Mouse (Mus musculus) spleen, adult 2 months (tissue): ENCODE data around the gene Ppp1r26.

Source experiments
- CTCF ChIP-seq: fragments of 200-500 bp; IDR thresholded peaks from 2 replicates; pipeline ENCODE4 v1.5.1; 2011; ENCODE audit warnings: mild to moderate bottlenecking, inconsistent platforms; ENCODE audit not compliant: insufficient read depth, insufficient read length, insufficient replicate concordance; ENCODE audit errors: extremely low read depth
- POLR2A ChIP-seq: fragments of 200-500 bp; IDR thresholded peaks from 2 replicates; pipeline ENCODE4 v1.6.1; 2011; ENCODE audit warnings: low read depth, low read length, inconsistent platforms

DNA sequence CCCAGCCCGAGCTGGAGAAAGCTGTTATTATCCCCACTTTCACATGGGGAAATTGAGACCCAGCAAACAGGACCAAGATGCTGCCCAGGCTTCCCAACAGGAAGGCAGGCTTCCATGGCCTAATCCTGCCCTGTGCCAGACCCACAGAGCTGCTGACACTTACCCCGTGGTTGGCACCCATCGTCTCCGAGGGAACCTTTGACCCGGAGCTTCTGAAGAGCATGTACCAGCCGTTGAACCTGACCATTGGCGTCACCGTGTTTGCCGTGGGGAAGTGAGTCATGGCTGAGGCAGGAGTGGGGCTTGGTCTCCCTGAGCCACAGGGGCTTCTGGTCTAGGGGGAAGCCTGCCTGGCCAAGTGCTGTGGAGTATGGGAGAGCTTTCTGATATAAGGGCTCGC is 56.4 kb downstream of the Ppp1r26 start:
- no peak for TF ChIP-seq POLR2A
- no peak for TF ChIP-seq CTCF
